Mouse (Mus musculus) macrophage (primary cell): Measurements from ENCODE around the gene Cpne8. TPM values are rescaled to one million over a fixed set of nuclear protein-coding genes. Genes with fewer than 3 reads are reported as not detected.
"Not testable (repeated sequence)": the region's sequence is repeated elsewhere in the genome, so short reads cannot be mapped to it uniquely, and the experiment has no call there.

Source experiments
- H3K27ac ChIP-seq: fragments of 350-480 bp; formaldehyde crosslinking; 2 replicates; pipeline ENCODE4 v1.9.0; 2021
- H3K36me3 ChIP-seq: fragments of 350-480 bp; formaldehyde crosslinking; 2 replicates; pipeline ENCODE4 v1.9.0; 2021; ENCODE audit errors: inconsistent target
- H3K4me3 ChIP-seq: fragments of 350-480 bp; formaldehyde crosslinking; 2 replicates; pipeline ENCODE4 v1.9.0; 2021; ENCODE audit errors: inconsistent target
- H3K79me2 ChIP-seq: fragments of 350-480 bp; formaldehyde crosslinking; 2 replicates; pipeline ENCODE4 v1.9.0; 2021; ENCODE audit errors: inconsistent target
- WGBS: methylation state at CpG from one replicate; pipeline ENCODE4 v1.1.7; 2026; ENCODE audit warnings: inconsistent platforms; ENCODE audit not compliant: missing documents; 5-methylcytosine and 5-hydroxymethylcytosine counted together
- polyA plus RNA-seq: library from polyadenylated mRNA; stranded (reverse); fragments of 250-400 nt; gene quantifications from 3 replicates; pipeline ENCODE4 v1.2.4, GENCODE M21; 2018; ENCODE audit warnings: inconsistent platforms

The Cpne8 gene
- polyA plus RNA-seq, 1 experiment from 2014 or later: 0.13 TPM

GRCm38 (mm10) chr15:90589587-90589986, 89.6 kb downstream of the Cpne8 start:
- Histone ChIP-seq H3K36me3 (no peaks in the 10 kb centered on the region), H3K79me2 (no peaks in the 10 kb centered on the region), H3K4me3 (no peak overlapping the region), H3K27ac (no peak overlapping the region)
- 74% methylated on average over 7 of the region's 7 CpGs for WGBS

DNA sequence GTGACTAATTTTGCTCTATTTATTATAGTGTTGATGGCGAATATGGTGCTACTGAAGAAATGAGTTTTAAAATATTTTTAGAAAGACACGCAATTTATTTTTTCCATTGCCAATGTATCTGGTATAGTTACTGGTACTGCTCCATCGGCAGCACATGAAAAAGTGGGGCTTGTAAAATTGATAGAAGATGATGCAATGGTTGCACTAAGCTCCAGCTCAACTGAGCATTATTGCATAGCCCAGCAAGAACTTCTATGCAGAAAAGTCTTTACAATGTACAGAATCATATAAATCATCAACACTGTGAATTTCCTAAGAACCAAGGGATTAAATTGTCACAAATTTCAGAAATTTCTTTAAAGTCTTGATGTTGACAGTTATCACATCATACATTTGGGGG, 101.8 kb downstream of the Cpne8 start:
- H3K79me2 ChIP-seq: no peaks in the 10 kb centered on the region
- H3K4me3 ChIP-seq: no peak overlapping the region
- H3K36me3 ChIP-seq: no peaks in the 10 kb centered on the region
- no peak overlapping the region for H3K27ac ChIP-seq
- 91% methylated on average over 3 of the region's 3 CpGs for WGBS

DNA sequence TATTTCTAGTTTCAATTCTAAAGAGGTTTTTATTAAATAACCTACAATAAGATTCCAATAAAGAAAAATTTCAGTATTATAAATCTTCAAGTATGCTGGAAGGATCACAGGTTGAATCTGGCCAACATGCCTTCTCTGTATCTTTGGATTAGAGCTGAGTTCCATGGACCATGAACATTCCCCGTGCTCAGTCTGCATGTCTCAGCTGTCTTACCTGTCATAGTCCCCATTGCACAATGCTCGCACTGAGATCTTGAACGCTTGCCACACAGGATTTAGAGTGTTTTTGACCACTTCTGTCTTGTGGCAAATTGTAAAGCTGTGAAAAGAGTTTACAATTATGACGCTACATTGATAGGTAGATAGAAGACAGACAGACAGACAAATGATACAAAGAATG, 110.0 kb downstream of the Cpne8 start:
- WGBS: 90% methylated on average over 4 of the region's 4 CpGs
- H3K4me3 ChIP-seq: no peak overlapping the region
- H3K27ac ChIP-seq: no peak overlapping the region
- no peaks in the 10 kb centered on the region for H3K79me2 ChIP-seq
- H3K36me3 ChIP-seq: no peaks in the 10 kb centered on the region

GRCm38 (mm10) chr15:90568050-90568449, 111.2 kb downstream of the Cpne8 start:
- no peaks in the 10 kb centered on the region for H3K79me2 ChIP-seq
- WGBS: 93% methylated on average over 4 of the region's 4 CpGs
- no peak overlapping the region for H3K27ac ChIP-seq
- no peak overlapping the region for H3K4me3 ChIP-seq
- H3K36me3 ChIP-seq: no peaks in the 10 kb centered on the region

DNA sequence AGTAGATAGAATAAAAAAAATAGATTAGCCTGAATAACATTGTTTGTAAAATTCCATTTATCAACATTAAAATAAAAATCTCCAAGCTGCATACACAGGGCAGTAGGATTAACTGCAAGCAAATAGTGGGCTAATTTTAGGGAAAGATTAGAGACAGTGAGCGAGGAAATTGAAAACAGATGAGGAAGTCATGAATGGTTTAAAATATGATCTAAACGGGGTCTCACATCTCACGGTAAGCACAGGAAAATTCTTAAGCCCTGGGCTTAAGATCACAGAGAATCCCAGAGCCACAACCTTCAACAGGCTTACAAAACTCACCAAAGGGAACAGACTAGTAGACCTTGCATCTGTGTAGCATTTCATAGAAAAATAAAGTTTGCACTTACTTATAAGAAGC, 115.2 kb downstream of the Cpne8 start:
- no peaks in the 10 kb centered on the region for H3K36me3 ChIP-seq
- no peak overlapping the region for H3K27ac ChIP-seq
- no peaks in the 10 kb centered on the region for H3K79me2 ChIP-seq
- 78% methylated on average over 3 of the region's 3 CpGs for WGBS
- no peak overlapping the region for H3K4me3 ChIP-seq

DNA sequence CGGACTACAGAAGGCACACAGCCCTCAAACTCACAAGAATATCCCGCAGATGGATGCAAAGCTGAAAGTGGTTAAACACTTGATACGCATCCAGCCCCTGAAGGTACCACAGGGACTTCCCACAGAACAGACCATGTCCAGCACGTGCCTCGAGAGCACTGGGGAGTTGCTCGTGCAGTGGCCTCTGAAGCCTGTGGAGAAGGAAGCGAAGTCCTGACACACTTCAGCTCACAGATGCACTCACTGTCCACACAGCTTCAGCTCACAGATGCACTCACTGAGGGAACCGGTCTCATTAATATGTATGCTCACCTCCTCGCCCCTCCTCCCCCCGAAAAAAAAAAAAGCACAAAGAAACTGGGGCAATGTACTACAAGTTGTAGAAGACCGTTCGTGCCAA, 117.6 kb downstream of the Cpne8 start:
- Histone ChIP-seq H3K36me3 (no peaks in the 10 kb centered on the region), H3K27ac (no peak overlapping the region), H3K4me3 (no peak overlapping the region), H3K79me2 (no peaks in the 10 kb centered on the region)
- 86% methylated on average over 12 of the region's 12 CpGs for WGBS

DNA sequence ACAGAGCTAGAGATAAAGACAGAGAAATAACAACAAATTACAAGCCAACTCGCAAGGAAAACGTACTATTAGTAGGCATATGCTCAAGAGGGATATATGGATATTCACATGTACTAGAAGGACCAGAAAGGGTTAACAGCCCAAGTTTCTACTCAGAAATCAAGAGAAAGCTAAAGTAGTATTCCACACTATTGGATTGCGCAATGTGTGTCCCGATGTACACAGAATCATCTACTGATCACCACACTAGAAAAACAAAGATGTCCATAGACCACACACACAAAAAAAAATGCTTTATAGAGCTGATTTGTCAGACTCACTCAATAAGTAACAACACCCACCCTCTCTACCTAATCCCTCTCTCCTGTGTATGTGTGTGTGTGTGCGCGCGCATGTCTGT, 130.6 kb downstream of the Cpne8 start:
- H3K27ac ChIP-seq: no peak overlapping the region

GRCm38 (mm10) chr15:90543447-90543846, 135.8 kb downstream of the Cpne8 start:
- no peaks in the 10 kb centered on the region for H3K79me2 ChIP-seq
- no peak overlapping the region for H3K27ac ChIP-seq
- H3K36me3 ChIP-seq: no peaks in the 10 kb centered on the region
- no peak overlapping the region for H3K4me3 ChIP-seq
- 77% methylated on average over 5 of the region's 5 CpGs for WGBS

More for the DNA sequence above, 130.6 kb downstream of the Cpne8 start:
- H3K4me3 ChIP-seq: no peak overlapping the region
- WGBS: 96% methylated on average over 6 of the region's 7 CpGs
- H3K36me3 ChIP-seq: no peaks in the 10 kb centered on the region
- no peaks in the 10 kb centered on the region for H3K79me2 ChIP-seq

DNA sequence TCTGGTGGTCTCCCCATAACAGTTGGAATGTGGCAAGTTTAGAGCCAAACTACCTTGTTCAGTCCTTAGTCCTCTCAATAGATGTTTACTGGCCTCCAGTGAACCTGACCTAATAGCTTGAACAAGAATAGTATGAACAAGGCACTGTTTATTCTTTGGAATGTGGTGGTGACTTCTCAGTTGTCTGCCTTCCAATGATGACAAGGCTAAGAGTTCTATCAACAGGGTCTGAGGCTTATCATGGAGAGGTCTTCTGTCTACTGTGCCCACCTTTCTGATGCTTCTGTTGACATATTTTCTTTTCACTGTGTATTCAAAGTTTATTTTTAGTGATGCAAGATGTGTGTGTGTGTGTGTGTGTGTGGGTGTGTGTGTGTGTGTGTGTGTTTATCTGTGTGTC, 137.1 kb downstream of the Cpne8 start:
- Histone ChIP-seq H3K27ac (no peak overlapping the region), H3K79me2 (no peaks in the 10 kb centered on the region), H3K4me3 (no peak overlapping the region), H3K36me3 (no peaks in the 10 kb centered on the region)

- H3K36me3 ChIP-seq: no peaks in the 10 kb centered on the region
- no peak overlapping the region for H3K4me3 ChIP-seq
- no peaks in the 10 kb centered on the region for H3K79me2 ChIP-seq
- H3K27ac ChIP-seq: no peak overlapping the region
- 88% methylated on average over 5 of the region's 5 CpGs for WGBS
These were observed 142.7 kb downstream of the Cpne8 start for GRCm38 (mm10) chr15:90536311-90537202.

- 84% methylated on average over 7 of the region's 7 CpGs for WGBS
- Histone ChIP-seq H3K4me3 (no peak overlapping the region), H3K27ac (no peak overlapping the region), H3K36me3 (no peaks in the 10 kb centered on the region), H3K79me2 (no peaks in the 10 kb centered on the region)
These were observed 143.5 kb downstream of the Cpne8 start for GRCm38 (mm10) chr15:90535730-90536129.

- no peak overlapping the region for H3K4me3 ChIP-seq
- H3K79me2 ChIP-seq: no peaks in the 10 kb centered on the region
- WGBS: 87% methylated on average over 4 of the region's 4 CpGs
- H3K27ac ChIP-seq: no peak overlapping the region
- no peaks in the 10 kb centered on the region for H3K36me3 ChIP-seq
These were observed 166.5 kb downstream of the Cpne8 start for GRCm38 (mm10) chr15:90512769-90513168.

DNA sequence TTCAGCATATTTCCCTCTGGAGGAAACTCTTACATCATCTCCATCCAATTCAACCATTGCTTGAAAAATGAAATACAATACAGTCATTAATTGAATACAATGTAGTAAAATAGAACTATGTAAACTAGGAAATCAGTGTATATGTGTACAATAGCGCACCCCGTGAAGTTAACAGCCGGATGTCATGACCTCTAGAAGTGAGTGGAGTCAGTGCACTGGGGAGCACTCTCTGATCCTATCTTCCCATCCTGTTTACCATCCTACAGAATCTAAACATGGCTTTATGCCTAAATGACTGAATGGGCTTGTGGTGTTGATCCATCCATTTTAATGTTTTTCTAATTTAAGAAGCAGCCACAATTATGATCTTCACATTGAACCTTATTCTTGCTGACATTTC, 182.2 kb downstream of the Cpne8 start:
- no peak overlapping the region for H3K27ac ChIP-seq
- H3K4me3 ChIP-seq: no peak overlapping the region
- 100% methylated on average over 2 of the region's 3 CpGs for WGBS
- no peaks in the 10 kb centered on the region for H3K79me2 ChIP-seq
- no peaks in the 10 kb centered on the region for H3K36me3 ChIP-seq

DNA sequence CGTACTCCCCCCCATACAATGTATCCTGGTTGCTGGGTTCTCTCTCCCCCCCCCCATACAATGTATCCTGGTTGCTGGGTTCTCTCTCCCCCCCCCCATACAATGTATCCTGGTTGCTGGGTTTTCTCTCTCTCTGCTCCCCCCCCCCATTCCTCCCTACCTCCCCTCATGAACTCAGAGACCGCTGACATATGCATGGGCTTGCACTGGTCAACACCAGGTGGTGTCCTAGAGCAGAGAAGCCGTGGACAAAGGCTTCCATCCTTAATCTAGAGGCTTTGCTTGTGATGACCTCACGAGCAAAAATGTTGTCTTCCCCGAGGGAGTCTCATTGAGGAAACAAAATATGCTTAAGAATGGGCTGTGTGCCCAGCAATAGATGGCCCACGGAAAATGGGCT, 187.7 kb downstream of the Cpne8 start:
- H3K4me3 ChIP-seq: no peak overlapping the region
- H3K27ac ChIP-seq: no peak overlapping the region
- WGBS: 78% methylated on average over 5 of the region's 6 CpGs
- no peaks in the 10 kb centered on the region for H3K36me3 ChIP-seq
- H3K79me2 ChIP-seq: no peaks in the 10 kb centered on the region

- WGBS: 89% methylated on average over 7 of the region's 7 CpGs
- no peak overlapping the region for H3K27ac ChIP-seq
- H3K79me2 ChIP-seq: no peaks in the 10 kb centered on the region
- no peaks in the 10 kb centered on the region for H3K36me3 ChIP-seq
- no peak overlapping the region for H3K4me3 ChIP-seq
These were observed 189.0 kb downstream of the Cpne8 start for GRCm38 (mm10) chr15:90490186-90490585.

DNA sequence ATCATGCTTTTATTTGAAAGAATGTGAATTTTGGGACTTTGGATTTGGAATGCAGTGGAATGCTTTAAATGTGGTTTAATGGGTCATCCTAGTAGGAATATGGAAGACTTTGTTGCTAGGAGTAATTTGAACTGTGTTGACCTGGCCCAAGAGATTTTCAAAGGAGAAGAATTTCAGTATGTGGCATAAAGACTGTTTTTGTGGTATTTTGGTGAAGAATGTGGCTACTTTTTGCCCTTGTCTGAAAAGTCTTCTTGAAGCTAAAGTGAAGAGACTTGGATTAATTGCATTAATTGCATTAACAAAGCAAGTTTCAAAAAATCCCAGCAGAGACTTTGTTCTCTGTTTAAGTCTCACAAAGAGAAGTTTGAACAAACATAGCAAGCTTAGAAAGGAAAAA, 208.7 kb downstream of the Cpne8 start:
- H3K79me2 ChIP-seq, H3K36me3 ChIP-seq, H3K27ac ChIP-seq, H3K4me3 ChIP-seq: not testable (repeated sequence)
